ENCODE assay signal across 8 mouse cellular contexts in the genomic region with DNA sequence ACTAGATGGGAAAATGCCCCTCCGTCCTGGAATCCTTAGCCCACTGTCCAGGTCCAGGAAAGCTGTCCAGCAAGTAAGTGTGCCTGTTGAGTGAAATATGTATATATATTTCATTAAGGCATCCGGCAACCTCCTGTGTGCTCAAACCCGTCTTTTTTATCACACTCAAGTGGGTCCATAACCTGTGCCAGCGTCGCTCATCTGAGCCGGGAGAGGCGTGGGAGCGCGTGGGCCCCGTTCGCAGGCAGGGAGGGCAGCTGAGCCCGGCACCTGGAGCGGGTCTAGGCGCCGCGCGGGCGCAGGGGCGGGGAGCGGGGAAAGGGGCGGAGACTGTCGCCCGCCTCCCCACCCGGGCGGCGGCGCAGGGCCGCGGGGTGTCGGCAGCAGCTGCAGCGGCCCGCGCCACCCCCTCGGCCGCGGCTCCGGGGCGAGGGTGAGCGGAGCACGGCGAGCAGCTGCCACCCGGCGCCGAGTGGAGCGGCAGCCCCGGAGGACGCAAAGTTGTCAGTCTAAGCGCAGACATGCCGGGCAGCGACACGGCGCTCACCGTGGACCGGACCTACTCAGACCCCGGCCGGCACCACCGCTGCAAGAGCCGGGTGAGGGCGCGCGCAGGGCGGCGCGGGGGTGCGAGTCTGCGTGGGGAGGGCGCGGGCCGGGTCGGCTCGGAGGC.
DNase-seq lines count a peak whose midpoint lies in the region; ATAC-seq and TF ChIP-seq lines count a peak whose summit lies in the region.

No protein-coding gene starts in this region.

- ATAC-seq in limb, embryonic 13.5 days (ENCODE audit: low FRiP score, low read depth) = peak; percentile 85
- peak; percentile 81 for ATAC-seq in midbrain, embryonic 14.5 days (ENCODE audit: low FRiP score, low TSS enrichment)

- DNase-seq in layer of hippocampus, adult 11-12 months (ENCODE audit: low spot score) = peak; percentile 63
- no peak for DNase-seq in layer of hippocampus, adult 9-10 months (ENCODE audit: low spot score)
- peak; percentile 76 for DNase-seq in embryonic facial prominence, embryonic 10.5 days (ENCODE audit: low spot score)
- peak; percentile 77 for DNase-seq in heart, adult 8-10 months (ENCODE audit: low spot score)
- DNase-seq in kidney, adult 2 months = peak; percentile 80
- peak; percentile 82 for DNase-seq in midbrain, embryonic 14.5 days
- peak; percentile 20 to 32 for DNase-seq in spleen, postnatal 14 days (ENCODE audit: low spot score in 2 of 2)

- under 1% methylated on average over 71 of the region's 71 CpGs for WGBS in embryonic facial prominence, embryonic 10.5 days
- 1% methylated on average over 70 of the region's 71 CpGs for WGBS in kidney, adult 2 months
- under 1% methylated on average over 63 of the region's 71 CpGs for WGBS in limb, embryonic 13.5 days
- under 1% methylated on average over 63 of the region's 71 CpGs for WGBS in midbrain, embryonic 14.5 days

- peak overlapping the region; percentile 80 for H3K9ac ChIP-seq in limb, embryonic 13.5 days
- peak overlapping the region; percentile 71 for H3K9ac ChIP-seq in midbrain, embryonic 14.5 days (replicated peaks; ENCODE audit: low read length)

- no peaks in the 10 kb centered on the region for H3K36me3 ChIP-seq in embryonic facial prominence, embryonic 10.5 days (replicated peaks)
- H3K36me3 ChIP-seq in kidney, adult 2 months (ENCODE audit: control insufficient read depth, insufficient read depth, low read length) = no peaks in the 10 kb centered on the region
- no peaks in the 10 kb centered on the region for H3K36me3 ChIP-seq in limb, embryonic 13.5 days
- no peaks in the 10 kb centered on the region for H3K36me3 ChIP-seq in midbrain, embryonic 14.5 days (ENCODE audit: control insufficient read depth, insufficient read depth, low read length)

- peaks cover 34% of the 10 kb centered on the region for H3K4me1 ChIP-seq in embryonic facial prominence, embryonic 10.5 days
- peaks cover 4% of the 10 kb centered on the region; the same call in 1 of the 2 replicates for H3K4me1 ChIP-seq in kidney, adult 2 months (ENCODE audit: control insufficient read depth, insufficient read depth, low read length)
- H3K4me1 ChIP-seq in limb, embryonic 13.5 days = peaks cover 32% of the 10 kb centered on the region
- H3K4me1 ChIP-seq in midbrain, embryonic 14.5 days (ENCODE audit: control insufficient read depth, insufficient read depth, low read length) = peaks cover 14% of the 10 kb centered on the region; the same call in 1 of the 2 replicates

- peak overlapping the region; percentile 85 for H3K4me3 ChIP-seq in embryonic facial prominence, embryonic 10.5 days
- peak overlapping the region; percentile 92 for H3K4me3 ChIP-seq in kidney, adult 2 months (ENCODE audit: insufficient read depth, low read depth, low read length)
- peak overlapping the region; percentile 78 for H3K4me3 ChIP-seq in limb, embryonic 13.5 days
- peak overlapping the region; percentile 76 for H3K4me3 ChIP-seq in midbrain, embryonic 14.5 days (replicated peaks; ENCODE audit: low read depth, low read length)

- H3K4me2 ChIP-seq in limb, embryonic 13.5 days (replicated peaks) = peak overlapping the region; percentile 89
- H3K4me2 ChIP-seq in midbrain, embryonic 14.5 days (ENCODE audit: low read length) = peak overlapping the region; percentile 80

- peaks cover 77% of the 10 kb centered on the region for H3K27me3 ChIP-seq in embryonic facial prominence, embryonic 10.5 days (replicated peaks; ENCODE audit: low read depth, poor library complexity, severe bottlenecking)
- no peaks in the 10 kb centered on the region for H3K27me3 ChIP-seq in kidney, adult 2 months (replicated peaks; ENCODE audit: control insufficient read depth, insufficient read depth, low read length)
- H3K27me3 ChIP-seq in limb, embryonic 13.5 days = peaks cover 26% of the 10 kb centered on the region
- H3K27me3 ChIP-seq in midbrain, embryonic 14.5 days (ENCODE audit: control insufficient read depth, insufficient read depth, low read length) = peaks cover 15% of the 10 kb centered on the region

- no peak for TF ChIP-seq CTCF in kidney, adult 2 months (conservative IDR thresholded peaks at IDR 0.05; ENCODE audit: insufficient read depth, insufficient read length, low read depth, low read length)

- TF ChIP-seq POLR2A in kidney, adult 2 months (IDR thresholded peaks at IDR 0.05; ENCODE audit: low read depth, low read length) = no peak

- H3K9me3 ChIP-seq in embryonic facial prominence, embryonic 10.5 days = no peaks in the 10 kb centered on the region
- no peaks in the 10 kb centered on the region for H3K9me3 ChIP-seq in limb, embryonic 13.5 days
- H3K9me3 ChIP-seq in midbrain, embryonic 14.5 days (ENCODE audit: control insufficient read depth, low read length) = no peaks in the 10 kb centered on the region

- peak overlapping the region; percentile 84 for H3K27ac ChIP-seq in embryonic facial prominence, embryonic 10.5 days (replicated peaks)
- peak overlapping the region; percentile 77 for H3K27ac ChIP-seq in kidney, adult 2 months (ENCODE audit: insufficient read depth, low read depth, low read length)
- H3K27ac ChIP-seq in limb, embryonic 13.5 days = peak overlapping the region; percentile 69; the same call in 1 of the 2 replicates
- peak overlapping the region; percentile 77 for H3K27ac ChIP-seq in midbrain, embryonic 14.5 days (replicated peaks; ENCODE audit: low read depth, low read length)
